Mouse (Mus musculus) stomach, adult 2 months (tissue): Measurements from ENCODE around the gene Dhx35. TPM values are rescaled to one million over a fixed set of nuclear protein-coding genes. Genes with fewer than 3 reads are reported as not detected.

Experiments
- polyA plus RNA-seq: library from polyadenylated mRNA; depleted of rRNA; stranded (reverse); fragments of >200 nt; gene quantifications from 2 replicates; pipeline ENCODE4 v1.2.3, GENCODE M21; 2012; rRNA removed

Gene Dhx35
- 6.5 TPM in 2 replicates for polyA plus RNA-seq

GRCm38 (mm10) chr2:158794494-158795004 is at the start of gene Dhx35:
Dhx35 (plus strand) TSS chr2:158794807.

GRCm38 (mm10) chr2:158767742-158768339 is 26.8 kb upstream of the Dhx35 start, which contains the start of gene Fam83d:
Fam83d (plus strand) TSS chr2:158768093.

Other genes with a start within 250 kb of the Dhx35 start
- not detected in 2 replicates for gene Slc32a1, start 184.0 kb upstream of the Dhx35 start, polyA plus RNA-seq
- 3.5 and 4.2 TPM in 2 replicates for gene Actr5, start 169.9 kb upstream of the Dhx35 start, polyA plus RNA-seq
- gene Ppp1r16b, start 129.4 kb upstream of the Dhx35 start, polyA plus RNA-seq: 0.48 and 0.60 TPM in 2 replicates
- 15.7 and 37.4 TPM in 2 replicates for gene Fam83d, start 26.7 kb upstream of the Dhx35 start, polyA plus RNA-seq